Comparison of ENCODE assay signal across 23 mouse cellular contexts in genomic region chr3:31106597-31106996, GRCm38 (mm10). TPM values are rescaled to one million over a fixed set of nuclear protein-coding genes. Genes with fewer than 3 reads are reported as not detected.
A peak's percentile ranks its signal among the peaks of the same experiment; 100 is the strongest.
DNase-seq lines count a peak whose midpoint lies in the region; ATAC-seq and TF ChIP-seq lines count a peak whose summit lies in the region.
"Had no signal": no experiment of that assay in that cellular context is flagged by ENCODE, and none has a peak within 500 bp of the region (broad histone marks: within the 10 kb centered on the region; RNA-seq: fewer than 3 reads in every experiment).

No protein-coding gene starts in this region.

- peaks cover 11% of the 10 kb centered on the region for H3K4me1 ChIP-seq in liver, postnatal 0 days (ENCODE audit: insufficient read depth)
- no peaks in the 10 kb centered on the region for H3K4me1 ChIP-seq in liver, embryonic 11.5 days (replicated peaks; ENCODE audit: control insufficient read depth, insufficient read depth, low read length)
- H3K4me1 ChIP-seq in CH12.LX (ENCODE audit: control insufficient read depth in 1 of 2, insufficient read depth in 2 of 2) = peaks cover 5 to 38% of the 10 kb centered on the region in 2 experiments

- dilution Hi-C loops in CH12.LX (cut with MboI; ENCODE audit: extremely low pct_ligation_motif_present, extremely low pct_unique_long_range_greater_than_20kb, low sequenced_read_pairs) = no loop called here

- H3K36me3 ChIP-seq in liver, postnatal 0 days (replicated peaks; ENCODE audit: insufficient read depth, low read length) = peaks cover 3% of the 10 kb centered on the region
- H3K36me3 ChIP-seq in liver, embryonic 11.5 days (ENCODE audit: control insufficient read depth, insufficient read depth, low read length) = no peaks in the 10 kb centered on the region
- H3K36me3 ChIP-seq in CH12.LX (replicated peaks in 1 of 2; ENCODE audit: control insufficient read depth in 1 of 2, insufficient read depth in 1 of 2, low read length in 1 of 2) = peaks cover 3 to 22% of the 10 kb centered on the region in 2 experiments
- H3K36me3 ChIP-seq: heart, embryonic 15.5 days had no signal

- H3K9me3 ChIP-seq in liver, postnatal 0 days (ENCODE audit: low read length) = no peaks in the 10 kb centered on the region
- no peaks in the 10 kb centered on the region for H3K9me3 ChIP-seq in liver, embryonic 11.5 days (ENCODE audit: control insufficient read depth, low read length)
- H3K9me3 ChIP-seq in CH12.LX (replicated peaks; ENCODE audit: low read length) = no peaks in the 10 kb centered on the region
- H3K9me3 ChIP-seq: forebrain, embryonic 10.5 days; heart, embryonic 15.5 days had no signal

- TF ChIP-seq CTCF in liver, postnatal 0 days (IDR thresholded peaks at IDR 0.05; ENCODE audit: low read depth) = no peak
- TF ChIP-seq CTCF in CH12.LX (conservative IDR thresholded peaks at IDR 0.05 in 1 of 2, IDR thresholded peaks at IDR 0.05 in 1 of 2; ENCODE audit: low read depth in 2 of 2, low read length in 2 of 2) = no peak

- H3K4me2 ChIP-seq in liver, postnatal 0 days (ENCODE audit: low read depth, low read length) = no peak overlapping the region
- no peak overlapping the region for H3K4me2 ChIP-seq in liver, embryonic 11.5 days
- peak overlapping the region; percentile 41 for H3K4me2 ChIP-seq in CH12.LX (ENCODE audit: insufficient read depth, low read depth, poor library complexity, severe bottlenecking)
- H3K4me2 ChIP-seq: heart, embryonic 15.5 days; hindbrain, embryonic 14.5 days had no signal

- TF ChIP-seq RAD21 in CH12.LX (IDR thresholded peaks at IDR 0.05; ENCODE audit: low read depth, low read length) = no peak

- H3K27ac ChIP-seq in liver, postnatal 0 days (ENCODE audit: low read depth) = no peak overlapping the region; the same call in 1 of the 2 replicates
- H3K27ac ChIP-seq in liver, embryonic 11.5 days (ENCODE audit: low read depth, low read length) = no peak overlapping the region
- H3K27ac ChIP-seq in CH12.LX (ENCODE audit: insufficient read depth, low read depth) = no peak overlapping the region
- H3K27ac ChIP-seq: forebrain, embryonic 10.5 days; heart, embryonic 15.5 days; hindbrain, embryonic 14.5 days; kidney, postnatal 0 days had no signal

- in situ Hi-C loops in CH12.LX (cut with MboI; ENCODE audit: low pct_ligation_motif_present, low pct_unique_long_range_greater_than_20kb, low sequenced_read_pairs) = no loop called here

- TF ChIP-seq EP300 in liver, postnatal 0 days (IDR thresholded peaks at IDR 0.05; ENCODE audit: low read depth) = no peak
- peak; percentile 91 for TF ChIP-seq EP300 in CH12.LX (IDR thresholded peaks at IDR 0.05; ENCODE audit: low read length)

- peak; percentile 20; the same call in 1 of the 2 replicates for ATAC-seq in liver, postnatal 0 days
- ATAC-seq in liver, embryonic 11.5 days (replicated peaks; ENCODE audit: low FRiP score) = no peak
- peak; percentile 98 for ATAC-seq in granulocyte monocyte progenitor cell, adult 5-6 weeks (replicated peaks; ENCODE audit: poor library complexity, severe bottlenecking)
- ATAC-seq in neutrophil, adult 5-6 weeks (ENCODE audit: extremely low read depth, insufficient number of reproducible peaks, low FRiP score, poor library complexity, severe bottlenecking) = peak; percentile 78
- ATAC-seq: forebrain, embryonic 16.5 days had no signal

- no peak overlapping the region for H3K9ac ChIP-seq in liver, postnatal 0 days (replicated peaks)
- H3K9ac ChIP-seq in liver, embryonic 11.5 days (ENCODE audit: low read depth, low read length) = no peak overlapping the region
- H3K9ac ChIP-seq in CH12.LX (ENCODE audit: insufficient read depth, low read depth) = no peak overlapping the region
- H3K9ac ChIP-seq: heart, embryonic 15.5 days had no signal

- H3K79me2 ChIP-seq in CH12.LX (replicated peaks; ENCODE audit: control insufficient read depth, extremely low read depth, insufficient read depth, poor library complexity, severe bottlenecking) = peaks cover 73% of the 10 kb centered on the region

- intact Hi-C loops in heart, postnatal 14 days (cut with DNase I) = no loop called here

- no peak for TF ChIP-seq POLR2A in CH12.LX (IDR thresholded peaks at IDR 0.05; ENCODE audit: low read depth, low read length)

- no peak overlapping the region for H3K4me3 ChIP-seq in liver, postnatal 0 days (ENCODE audit: low read depth, low read length)
- no peak overlapping the region for H3K4me3 ChIP-seq in liver, embryonic 11.5 days (ENCODE audit: low read depth, low read length)
- H3K4me3 ChIP-seq in CH12.LX (replicated peaks in 1 of 3; ENCODE audit: low read depth in 2 of 3, low read length in 2 of 3, poor library complexity in 1 of 3) = no peak overlapping the region
- H3K4me3 ChIP-seq: forebrain, embryonic 10.5 days; heart, embryonic 15.5 days had no signal

- H3K27me3 ChIP-seq in liver, postnatal 0 days (ENCODE audit: insufficient read depth, low read length) = no peaks in the 10 kb centered on the region
- no peaks in the 10 kb centered on the region for H3K27me3 ChIP-seq in liver, embryonic 11.5 days (replicated peaks; ENCODE audit: control insufficient read depth, insufficient read depth, low read length)
- H3K27me3 ChIP-seq in CH12.LX (replicated peaks) = no peaks in the 10 kb centered on the region
- H3K27me3 ChIP-seq: heart, embryonic 15.5 days had no signal

- DNase-seq in liver, postnatal 0 days = no peak
- no peak for DNase-seq in liver, embryonic 11.5 days (ENCODE audit: low spot score)
- peak; percentile 59 for DNase-seq in CH12.LX (ENCODE audit: extremely low read depth)
- no peak for DNase-seq in gastrocnemius, adult 18-20 months (ENCODE audit: low spot score)
- DNase-seq in heart, postnatal 14 days = no peak
- DNase-seq: adrenal gland, postnatal 10 days; cerebellum, adult 9-11 months; gastrocnemius, postnatal 14 days; heart, postnatal 4 days; kidney, adult 2 months; lung, postnatal 14 days; midbrain, embryonic 14.5 days; right cerebral cortex, postnatal 14 days; thymus, postnatal 14 days had no signal

- WGBS in liver, postnatal 0 days (ENCODE audit: insufficient replicate concordance) = 66% methylated on average over 6 of the region's 6 CpGs
- 87% methylated on average over 6 of the region's 6 CpGs for WGBS in liver, embryonic 11.5 days

TF ChIP-seq in CH12.LX, 34 proteins besides CTCF, POLR2A, EP300 and RAD21 (continues in another document):
- TF ChIP-seq GABPA (IDR thresholded peaks at IDR 0.05; ENCODE audit: insufficient replicate concordance, low read depth, low read length) (no peak), MAZ (IDR thresholded peaks at IDR 0.05; ENCODE audit: low read depth, low read length) (no peak), SIN3A (IDR thresholded peaks at IDR 0.05; ENCODE audit: low read length) (peak; percentile 73; the same call in 1 of the 2 replicates), SMC3 (IDR thresholded peaks at IDR 0.05; ENCODE audit: low read depth, low read length) (no peak), NRF1 (IDR thresholded peaks at IDR 0.05; ENCODE audit: low read depth, low read length) (no peak), KAT2A (IDR thresholded peaks at IDR 0.05; ENCODE audit: insufficient replicate concordance, low read length) (no peak), ZNF384 (IDR thresholded peaks at IDR 0.05; ENCODE audit: low read depth, low read length) (peak; percentile 59; the same call in 1 of the 2 replicates), IRF4 (IDR thresholded peaks at IDR 0.05; ENCODE audit: low read depth, low read length) (peak; percentile 89), USF2 (conservative IDR thresholded peaks at IDR 0.05; ENCODE audit: low read depth, low read length) (no peak), ETS1 (conservative IDR thresholded peaks at IDR 0.05; ENCODE audit: low read depth, low read length) (peak; percentile 87), RCOR1 (conservative IDR thresholded peaks at IDR 0.05; ENCODE audit: low read depth, low read length) (no peak), JUND (conservative IDR thresholded peaks at IDR 0.05; ENCODE audit: low read depth, low read length) (peak; percentile 87), MXI1 (IDR thresholded peaks at IDR 0.05; ENCODE audit: low read depth, low read length) (peak; percentile 39; the same call in 1 of the 2 replicates), TCF12 (IDR thresholded peaks at IDR 0.05; ENCODE audit: low read depth, low read length) (peak; percentile 44; the same call in 1 of the 2 replicates), JUN (IDR thresholded peaks at IDR 0.05; ENCODE audit: insufficient read depth, low read depth, low read length) (peak; percentile 63), MAX (IDR thresholded peaks at IDR 0.05; ENCODE audit: low read length) (no peak), ELF1 (IDR thresholded peaks at IDR 0.05; ENCODE audit: low read depth, low read length) (no peak), MEF2A (IDR thresholded peaks at IDR 0.05; ENCODE audit: borderline replicate concordance, low read depth, low read length) (peak; percentile 63; the same call in 1 of the 2 replicates), CHD2 (IDR thresholded peaks at IDR 0.05; ENCODE audit: low read length) (0 out of 2 replicates have a peak, but pooled peaks have one; percentile 48), ZMIZ1 (IDR thresholded peaks at IDR 0.05; ENCODE audit: low read depth, low read length) (no peak)

RNA-seq across cellular contexts. Expression of gene Skil, which starts 11.7 kb away (rescaled TPM):
- 7.3 and 8.2 TPM in 2 replicates for polyA plus RNA-seq in liver, postnatal 0 days (2015; fragmentation: Nextera tagmentation; extraction: Ambion mirVana)
- 14.2 and 16.6 TPM in 2 replicates for polyA plus RNA-seq in liver, embryonic 11.5 days (2014; fragmentation: Nextera tagmentation; extraction: Ambion mirVana)
- total RNA-seq in CH12.LX (2012; rRNA removed) (11.2 and 11.4 TPM in 2 replicates), CH12.LX (2014; rRNA removed) (18.9 and 22.4 TPM in 2 replicates)
- 11.0 and 11.1 TPM in 2 replicates for polyA plus RNA-seq in CH12.LX (2012; ENCODE audit: insufficient read length, low read depth)
- total RNA-seq in granulocyte monocyte progenitor cell, adult 5-6 weeks (2014; fragmentation: Nextera tagmentation) = 5.0 and 7.4 TPM in 2 replicates
- 9.2 and 10.5 TPM in 2 replicates for total RNA-seq in granulocyte monocyte progenitor cell, adult 5-6 weeks (2017)
- 80.4 and 87.1 TPM in 2 replicates for total RNA-seq in neutrophil, adult 5-6 weeks (2017)
- 10 to 100 TPM; 13.2 to 17.1 TPM for total RNA-seq in gastrocnemius, adult 18-20 months (2021)
- 10 to 100 TPM; 19.6 to 23.4 TPM for total RNA-seq in heart, postnatal 14 days (2021)

RNA-seq across cellular contexts. Expression of gene Cldn11, which starts 43.1 kb away (rescaled TPM):
- polyA plus RNA-seq in liver, postnatal 0 days (2015; fragmentation: Nextera tagmentation; extraction: Ambion mirVana) = 0.11 and 0.17 TPM in 2 replicates
- polyA plus RNA-seq in liver, embryonic 11.5 days (2014; fragmentation: Nextera tagmentation; extraction: Ambion mirVana) = 0.56 and 0.89 TPM in 2 replicates
- not detected in 2 replicates for total RNA-seq in CH12.LX (2012; rRNA removed)
- total RNA-seq in CH12.LX (2014; rRNA removed) = not detected in 2 replicates
- polyA plus RNA-seq in CH12.LX (2012; ENCODE audit: insufficient read length, low read depth) = not detected in 2 replicates
- not detected in 2 replicates for total RNA-seq in granulocyte monocyte progenitor cell, adult 5-6 weeks (2014; fragmentation: Nextera tagmentation)
- total RNA-seq in granulocyte monocyte progenitor cell, adult 5-6 weeks (2017) = not detected in 2 replicates
- not detected in 2 replicates for total RNA-seq in neutrophil, adult 5-6 weeks (2017)
- under 1 TPM in 1 of 2 experiments, not detected in 1; 0.19 TPM for total RNA-seq in gastrocnemius, adult 18-20 months (2021)
- total RNA-seq in heart, postnatal 14 days (2021) = 1 to 10 TPM in 1 of 2 experiments, under 1 TPM in 1; 0.83 to 1.9 TPM
- total RNA-seq: megakaryocyte-erythroid progenitor cell, adult 5-6 weeks had no signal
- polyA plus RNA-seq: C2C12 had no signal
